ENCODE assay signal across 31 mouse cellular contexts in the genomic region with DNA sequence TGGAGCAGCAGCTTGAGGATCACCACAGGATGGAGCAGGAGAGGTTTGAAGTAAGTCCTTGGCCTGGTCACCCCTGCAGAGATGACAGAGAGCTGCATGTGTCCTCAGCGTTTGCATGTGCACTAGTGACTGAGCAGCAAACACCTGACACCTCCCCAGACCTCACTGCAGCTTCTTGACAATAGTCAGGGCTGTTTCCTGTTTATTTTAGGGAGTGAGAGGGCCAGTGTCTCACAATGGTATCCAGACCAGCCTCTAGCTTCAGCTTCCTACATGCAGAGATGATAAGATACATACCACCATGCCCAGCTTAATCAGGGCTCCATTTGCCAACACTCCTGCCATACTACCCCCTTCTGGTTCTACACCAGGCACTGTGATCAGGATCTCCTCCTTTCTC. TPM values are rescaled to one million over a fixed set of nuclear protein-coding genes. Genes with fewer than 3 reads are reported as not detected.
DNase-seq lines count a peak whose midpoint lies in the region; ATAC-seq and TF ChIP-seq lines count a peak whose summit lies in the region.
"Had no signal": no experiment of that assay in that cellular context is flagged by ENCODE, and none has a peak within 500 bp of the region (broad histone marks: within the 10 kb centered on the region; RNA-seq: fewer than 3 reads in every experiment).

No protein-coding gene starts in this region.

- H3K4me1 ChIP-seq in intestine, postnatal 0 days (replicated peaks; ENCODE audit: control insufficient read depth, insufficient read depth, low read length) = no peaks in the 10 kb centered on the region
- H3K4me1 ChIP-seq in intestine, embryonic 15.5 days (replicated peaks) = no peaks in the 10 kb centered on the region
- no peaks in the 10 kb centered on the region for H3K4me1 ChIP-seq in lung, embryonic 16.5 days (replicated peaks; ENCODE audit: control insufficient read depth, insufficient read depth, low read length)
- peaks cover 22% of the 10 kb centered on the region for H3K4me1 ChIP-seq in megakaryocyte, embryonic 14.5 days
- H3K4me1 ChIP-seq: forebrain, embryonic 12.5 days; forebrain, embryonic 15.5 days; hindbrain, embryonic 12.5 days; hindbrain, embryonic 15.5 days had no signal

- TF ChIP-seq CTCF in intestine, postnatal 0 days (IDR thresholded peaks at IDR 0.05; ENCODE audit: low read depth) = no peak

- H3K27me3 ChIP-seq in intestine, postnatal 0 days (replicated peaks; ENCODE audit: control insufficient read depth, insufficient read depth, low read length) = no peaks in the 10 kb centered on the region
- no peaks in the 10 kb centered on the region for H3K27me3 ChIP-seq in intestine, embryonic 15.5 days (replicated peaks)
- H3K27me3 ChIP-seq in lung, embryonic 16.5 days (ENCODE audit: control insufficient read depth, insufficient read depth, low read depth, low read length) = no peaks in the 10 kb centered on the region
- no peaks in the 10 kb centered on the region for H3K27me3 ChIP-seq in megakaryocyte, embryonic 14.5 days (replicated peaks)
- H3K27me3 ChIP-seq: CH12.LX; embryonic facial prominence, embryonic 13.5 days; forebrain, embryonic 12.5 days; forebrain, embryonic 15.5 days; hindbrain, embryonic 12.5 days; hindbrain, embryonic 15.5 days; Patski had no signal

- no peak for DNase-seq in lung, postnatal 25 days (ENCODE audit: low spot score)
- DNase-seq in adrenal gland, adult 18-20 months (ENCODE audit: low spot score in 2 of 2) = no peak
- DNase-seq: adrenal gland, adult 2 months; adrenal gland, postnatal 14 days; B cell, adult 2 months; cerebellum, adult 11-12 months; cerebellum, adult 8-10 months; cerebellum, postnatal 10 days; cerebellum, postnatal 36 days; embryo, embryonic 11 days; gastrocnemius, postnatal 10 days; gastrocnemius, postnatal 36 days had no signal

- H3K4me3 ChIP-seq in intestine, postnatal 0 days (ENCODE audit: low read depth, low read length) = no peak overlapping the region
- H3K4me3 ChIP-seq in intestine, embryonic 15.5 days (replicated peaks) = no peak overlapping the region
- H3K4me3 ChIP-seq in lung, embryonic 16.5 days (ENCODE audit: low read length) = no peak overlapping the region
- H3K4me3 ChIP-seq in megakaryocyte, embryonic 14.5 days (replicated peaks) = peak overlapping the region; percentile 54
- H3K4me3 ChIP-seq: embryonic facial prominence, embryonic 10.5 days; embryonic facial prominence, embryonic 13.5 days; erythroblast, embryonic 14.5 days; forebrain, embryonic 12.5 days; forebrain, embryonic 15.5 days; hindbrain, embryonic 12.5 days; hindbrain, embryonic 15.5 days had no signal

- peaks cover 40% of the 10 kb centered on the region for H3K36me3 ChIP-seq in intestine, postnatal 0 days (ENCODE audit: control insufficient read depth, insufficient read depth)
- peaks cover 13% of the 10 kb centered on the region for H3K36me3 ChIP-seq in intestine, embryonic 15.5 days
- peaks cover 17% of the 10 kb centered on the region for H3K36me3 ChIP-seq in lung, embryonic 16.5 days (ENCODE audit: control insufficient read depth, insufficient read depth, low read length)
- peaks cover 84% of the 10 kb centered on the region for H3K36me3 ChIP-seq in megakaryocyte, embryonic 14.5 days (replicated peaks; ENCODE audit: low read length)

- H3K9me3 ChIP-seq in intestine, postnatal 0 days (ENCODE audit: control insufficient read depth) = no peaks in the 10 kb centered on the region
- H3K9me3 ChIP-seq in intestine, embryonic 15.5 days = no peaks in the 10 kb centered on the region
- no peaks in the 10 kb centered on the region for H3K9me3 ChIP-seq in lung, embryonic 16.5 days (ENCODE audit: control insufficient read depth, low read length)
- peaks cover 5% of the 10 kb centered on the region; the same call in 1 of the 2 replicates for H3K9me3 ChIP-seq in megakaryocyte, embryonic 14.5 days
- H3K9me3 ChIP-seq: embryonic facial prominence, embryonic 10.5 days; forebrain, embryonic 12.5 days; forebrain, embryonic 15.5 days; G1E; hindbrain, embryonic 12.5 days; hindbrain, embryonic 15.5 days had no signal

- no peak overlapping the region for H3K4me2 ChIP-seq in intestine, postnatal 0 days (replicated peaks; ENCODE audit: low read depth)
- no peak overlapping the region for H3K4me2 ChIP-seq in intestine, embryonic 15.5 days (replicated peaks)
- no peak overlapping the region for H3K4me2 ChIP-seq in lung, embryonic 16.5 days (ENCODE audit: low read depth, low read length)
- H3K4me2 ChIP-seq: embryonic facial prominence, embryonic 13.5 days; forebrain, embryonic 12.5 days; forebrain, embryonic 15.5 days; heart, embryonic 11.5 days; hindbrain, embryonic 12.5 days; hindbrain, embryonic 15.5 days had no signal

- 19% methylated on average over 1 of the region's 1 CpGs for WGBS in intestine, postnatal 0 days
- 20% methylated on average over 1 of the region's 1 CpGs for WGBS in intestine, embryonic 15.5 days
- 39% methylated on average over 1 of the region's 1 CpGs for WGBS in lung, embryonic 16.5 days

- no peak overlapping the region for H3K9ac ChIP-seq in intestine, postnatal 0 days (ENCODE audit: low read depth, low read length)
- H3K9ac ChIP-seq in intestine, embryonic 15.5 days = no peak overlapping the region
- no peak overlapping the region for H3K9ac ChIP-seq in lung, embryonic 16.5 days (ENCODE audit: low read length)
- H3K9ac ChIP-seq: embryonic facial prominence, embryonic 13.5 days; forebrain, embryonic 12.5 days; forebrain, embryonic 15.5 days; hindbrain, embryonic 12.5 days; hindbrain, embryonic 15.5 days had no signal

- ATAC-seq in intestine, postnatal 0 days = no peak
- ATAC-seq in intestine, embryonic 15.5 days = no peak
- ATAC-seq in lung, embryonic 16.5 days (ENCODE audit: low read depth) = peak; percentile 53
- ATAC-seq in megakaryocyte, adult 5-6 weeks (ENCODE audit: poor library complexity, severe bottlenecking) = no peak
- ATAC-seq: forebrain, embryonic 15.5 days; Patski had no signal

- H3K27ac ChIP-seq in intestine, postnatal 0 days (ENCODE audit: low read depth, low read length) = peak overlapping the region; percentile 8; the same call in 1 of the 2 replicates
- H3K27ac ChIP-seq in intestine, embryonic 15.5 days = no peak overlapping the region
- H3K27ac ChIP-seq in lung, embryonic 16.5 days (ENCODE audit: low read length) = no peak overlapping the region
- H3K27ac ChIP-seq: embryonic facial prominence, embryonic 10.5 days; embryonic facial prominence, embryonic 13.5 days; forebrain, embryonic 12.5 days; forebrain, embryonic 15.5 days; hindbrain, embryonic 12.5 days; hindbrain, embryonic 15.5 days had no signal

RNA-seq across cellular contexts. Expression of a gene that starts 20.0 kb away (rescaled TPM):
- polyA plus RNA-seq in intestine, postnatal 0 days (2015; fragmentation: Nextera tagmentation; extraction: Ambion mirVana) = 9.1 and 9.2 TPM in 2 replicates
- polyA plus RNA-seq in intestine, embryonic 15.5 days (2015; fragmentation: Nextera tagmentation; extraction: Ambion mirVana) = 18.1 and 21.5 TPM in 2 replicates
- polyA plus RNA-seq in lung, embryonic 16.5 days (2015; fragmentation: Nextera tagmentation; extraction: Ambion mirVana) = 22.2 and 23.9 TPM in 2 replicates
- polyA plus RNA-seq in megakaryocyte, embryonic 14.5 days (2012; ENCODE audit: insufficient read depth, low replicate concordance) = 17.0 TPM in 1 of 2 replicates, not detected in the other
- total RNA-seq in megakaryocyte, adult 5-6 weeks (2015) = 12.4 and 17.8 TPM in 2 replicates
- 15.9 and 18.2 TPM in 2 replicates for total RNA-seq in megakaryocyte, adult 5-6 weeks (2017)
- total RNA-seq in adrenal gland, adult 18-20 months (2021) = 10 to 100 TPM; 12.0 to 16.4 TPM

RNA-seq across cellular contexts. Expression of a gene that starts 20.1 kb away (rescaled TPM):
- 5.5 and 6.4 TPM in 2 replicates for polyA plus RNA-seq in intestine, postnatal 0 days (2015; fragmentation: Nextera tagmentation; extraction: Ambion mirVana)
- polyA plus RNA-seq in intestine, embryonic 15.5 days (2015; fragmentation: Nextera tagmentation; extraction: Ambion mirVana) = 5.0 and 6.2 TPM in 2 replicates
- 9.4 and 11.1 TPM in 2 replicates for polyA plus RNA-seq in lung, embryonic 16.5 days (2015; fragmentation: Nextera tagmentation; extraction: Ambion mirVana)
- 18.9 and 24.5 TPM in 2 replicates for polyA plus RNA-seq in megakaryocyte, embryonic 14.5 days (2012; ENCODE audit: insufficient read depth, low replicate concordance)
- 1.2 and 5.9 TPM in 2 replicates for total RNA-seq in megakaryocyte, adult 5-6 weeks (2015)
- total RNA-seq in megakaryocyte, adult 5-6 weeks (2017) = 0.85 and 3.2 TPM in 2 replicates
- total RNA-seq in adrenal gland, adult 18-20 months (2021) = 1 to 10 TPM; 3.7 to 3.8 TPM

RNA-seq across cellular contexts. Expression of a gene that starts 44.1 kb away (rescaled TPM):
- 0.72 and 1.2 TPM in 2 replicates for polyA plus RNA-seq in intestine, postnatal 0 days (2015; fragmentation: Nextera tagmentation; extraction: Ambion mirVana)
- 1.2 and 1.6 TPM in 2 replicates for polyA plus RNA-seq in intestine, embryonic 15.5 days (2015; fragmentation: Nextera tagmentation; extraction: Ambion mirVana)
- 1.5 and 2.0 TPM in 2 replicates for polyA plus RNA-seq in lung, embryonic 16.5 days (2015; fragmentation: Nextera tagmentation; extraction: Ambion mirVana)
- polyA plus RNA-seq in megakaryocyte, embryonic 14.5 days (2012; ENCODE audit: insufficient read depth, low replicate concordance) = not detected in 2 replicates
- not detected in 2 replicates for total RNA-seq in megakaryocyte, adult 5-6 weeks (2015)
- total RNA-seq in megakaryocyte, adult 5-6 weeks (2017) = 0.98 and 1.3 TPM in 2 replicates
- total RNA-seq in adrenal gland, adult 18-20 months (2021) = 1 to 10 TPM; 1.1 to 1.4 TPM
- total RNA-seq: gastrocnemius, adult 18-20 months; gastrocnemius, postnatal 36 days; heart, postnatal 25 days; hematopoietic stem cell, adult 5-6 weeks had no signal
- polyA plus RNA-seq: adrenal gland, adult 2 months; erythroblast, embryonic 14.5 days; G1E had no signal

RNA-seq across cellular contexts. Expression of a gene that starts 44.2 kb away (rescaled TPM):
- 2.2 and 2.7 TPM in 2 replicates for polyA plus RNA-seq in intestine, postnatal 0 days (2015; fragmentation: Nextera tagmentation; extraction: Ambion mirVana)
- polyA plus RNA-seq in intestine, embryonic 15.5 days (2015; fragmentation: Nextera tagmentation; extraction: Ambion mirVana) = 4.2 and 5.1 TPM in 2 replicates
- 7.3 and 7.6 TPM in 2 replicates for polyA plus RNA-seq in lung, embryonic 16.5 days (2015; fragmentation: Nextera tagmentation; extraction: Ambion mirVana)
- 0.77 and 3.0 TPM in 2 replicates for polyA plus RNA-seq in megakaryocyte, embryonic 14.5 days (2012; ENCODE audit: insufficient read depth, low replicate concordance)
- 9.9 and 11.0 TPM in 2 replicates for total RNA-seq in megakaryocyte, adult 5-6 weeks (2015)
- 20.8 and 22.5 TPM in 2 replicates for total RNA-seq in megakaryocyte, adult 5-6 weeks (2017)
- 10 to 100 TPM; 15.1 to 25.1 TPM for total RNA-seq in adrenal gland, adult 18-20 months (2021)

RNA-seq across cellular contexts. Expression of a gene that starts 47.9 kb away (rescaled TPM):
- polyA plus RNA-seq in intestine, postnatal 0 days (2015; fragmentation: Nextera tagmentation; extraction: Ambion mirVana) = 0.46 and 0.50 TPM in 2 replicates
- 1.00 and 1.0 TPM in 2 replicates for polyA plus RNA-seq in intestine, embryonic 15.5 days (2015; fragmentation: Nextera tagmentation; extraction: Ambion mirVana)
- 1.9 and 2.1 TPM in 2 replicates for polyA plus RNA-seq in lung, embryonic 16.5 days (2015; fragmentation: Nextera tagmentation; extraction: Ambion mirVana)
- polyA plus RNA-seq in megakaryocyte, embryonic 14.5 days (2012; ENCODE audit: insufficient read depth, low replicate concordance) = 0.31 TPM in 1 of 2 replicates, not detected in the other
- 0.98 and 1.0 TPM in 2 replicates for total RNA-seq in megakaryocyte, adult 5-6 weeks (2015)
- total RNA-seq in megakaryocyte, adult 5-6 weeks (2017) = 0.51 and 1.1 TPM in 2 replicates
- total RNA-seq in adrenal gland, adult 18-20 months (2021) = 1 to 10 TPM; 2.4 to 2.6 TPM
- polyA plus RNA-seq: erythroblast, embryonic 14.5 days; G1E had no signal
